Mouse (Mus musculus) brain, embryonic 14.5 days (tissue): ENCODE measurements around the gene Tekt4. TPM values are rescaled to one million over a fixed set of nuclear protein-coding genes. Genes with fewer than 3 reads are reported as not detected.

Experiments
- DNase-seq: peaks from one replicate; pipeline ENCODE4 v3.0.0-alpha.2; 2011; ENCODE audit warnings: low read depth
- CTCF ChIP-seq: fragments of 200-500 bp; IDR thresholded peaks from 2 replicates; pipeline ENCODE4 v1.5.1; 2012; ENCODE audit warnings: inconsistent platforms, mild to moderate bottlenecking, moderate library complexity, borderline replicate concordance; ENCODE audit not compliant: insufficient read depth, insufficient read length; ENCODE audit errors: extremely low read depth
- POLR2A ChIP-seq: fragments of 200-500 bp; IDR thresholded peaks from 2 replicates; pipeline ENCODE4 v1.6.1; 2012; ENCODE audit warnings: mild to moderate bottlenecking, inconsistent platforms, borderline replicate concordance; ENCODE audit not compliant: poor library complexity, insufficient read depth, insufficient read length, severe bottlenecking; ENCODE audit errors: extremely low read depth
- polyA plus RNA-seq: library from polyadenylated mRNA; depleted of rRNA; stranded (reverse); fragments of >200 nt; gene quantifications from 2 replicates; pipeline ENCODE4 v1.2.3, GENCODE M21; 2012; rRNA removed

Tekt4 gene
- polyA plus RNA-seq, 1 experiment, result 1.4 TPM

- DNase-seq, result peak; percentile 58
- TF ChIP-seq CTCF (no peak), POLR2A (no peak)
Measured at GRCm38 (mm10) chr17:25519511-25519910, 65.1 kb downstream of the Tekt4 start.

- TF ChIP-seq CTCF (no peak), POLR2A (no peak)
- DNase-seq, result peak; percentile 73
Measured at GRCm38 (mm10) chr17:25520492-25520891, 66.1 kb downstream of the Tekt4 start.

DNA sequence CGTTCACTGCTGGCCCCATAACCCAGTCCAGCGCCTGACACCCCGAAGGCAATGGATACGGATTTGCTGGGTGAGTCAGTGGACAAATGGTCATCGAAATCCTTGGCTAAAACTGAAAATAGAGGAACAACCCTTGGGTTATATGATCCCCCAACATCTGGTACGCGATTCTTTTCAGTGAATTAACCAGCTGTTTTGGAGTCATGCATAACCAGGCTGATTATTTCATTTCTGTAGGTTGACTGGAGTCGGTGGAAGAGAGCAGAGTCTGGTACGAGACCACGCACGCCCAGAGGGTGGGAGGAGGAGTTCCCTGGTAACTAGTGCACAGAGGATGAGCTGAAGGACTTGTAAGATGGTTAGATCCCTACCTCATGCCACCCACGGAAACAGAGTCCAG lies 67.7 kb downstream of the Tekt4 start:
- TF ChIP-seq CTCF, result no peak
- no peak for TF ChIP-seq POLR2A
- no peak for DNase-seq

Other genes starting within 250 kb of the Tekt4 start
- gene Gnptg, start 214.5 kb upstream of the Tekt4 start, polyA plus RNA-seq, result 75.1 and 108 TPM in 2 replicates
- 40.8 and 54.0 TPM in 2 replicates for gene Tsr3, start 214.4 kb upstream of the Tekt4 start, polyA plus RNA-seq
- 15.6 and 16.6 TPM in 2 replicates for gene Baiap3, start 198.3 kb upstream of the Tekt4 start, polyA plus RNA-seq
- 481 and 573 TPM in 2 replicates for gene Ube2i, start 180.0 kb upstream of the Tekt4 start, polyA plus RNA-seq
- 0.08 and 0.19 TPM in 2 replicates for gene Prss34, start 156.2 kb upstream of the Tekt4 start, polyA plus RNA-seq
- gene Prss28, start 146.0 kb upstream of the Tekt4 start, polyA plus RNA-seq, result not detected in 2 replicates
- gene Prss29, start 136.0 kb upstream of the Tekt4 start, polyA plus RNA-seq, result not detected in 2 replicates
- gene Tpsab1, start 109.1 kb upstream of the Tekt4 start, polyA plus RNA-seq, result 0.06 TPM in 1 of 2 replicates, not detected in the other
- 0.62 and 2.5 TPM in 2 replicates for gene Tpsb2, start 88.3 kb upstream of the Tekt4 start, polyA plus RNA-seq
- gene Tpsg1, start 85.3 kb upstream of the Tekt4 start, polyA plus RNA-seq, result 0.45 and 0.72 TPM in 2 replicates
- 90.4 and 118 TPM in 2 replicates for gene Cacna1h, start 20.8 kb upstream of the Tekt4 start, polyA plus RNA-seq
- 0.22 and 0.25 TPM in 2 replicates for gene Sstr5, start 42.7 kb downstream of the Tekt4 start, polyA plus RNA-seq
- 17.6 and 17.9 TPM in 2 replicates for gene Sox8, start 116.1 kb downstream of the Tekt4 start, polyA plus RNA-seq
- 11.7 and 16.0 TPM in 2 replicates for gene Lmf1, start 124.5 kb downstream of the Tekt4 start, polyA plus RNA-seq